Mouse (Mus musculus): ENCODE measurements at regions not wholly inside any gene's neighbourhood (a gene's known extent, or its start where the extent isn't known, plus 50 kb on each side); places are given as distances from the start of the nearest gene placed in this dataset.

GRCm38 (mm10) chr15:65646470-65646869 is 631.8 kb upstream of the Gm21961 start:
- in situ Hi-C loops (cut with MboI; ENCODE audit: low pct_unique_long_range_greater_than_20kb in 1 of 2, low sequenced_read_pairs in 2 of 2, unreplicated experiment in 1 of 2), result loop anchor here in 1 of 2 experiments (25.0 kb wide), 1 partner anchor 959 kb away; no protein-coding TSS in a partner anchor

- in situ Hi-C loops (cut with MboI; ENCODE audit: low pct_unique_long_range_greater_than_20kb in 1 of 2, low sequenced_read_pairs in 2 of 2, unreplicated experiment in 1 of 2), result loop anchor here in 1 of 2 experiments (25.0 kb wide), 1 partner anchor 952 kb away; no protein-coding TSS in a partner anchor
These were observed 624.8 kb upstream of the Gm21961 start for GRCm38 (mm10) chr15:65639484-65639883.

GRCm38 (mm10) chr15:65637520-65638184 is 622.9 kb upstream of the Gm21961 start:
- in situ Hi-C loops (cut with MboI; ENCODE audit: low pct_unique_long_range_greater_than_20kb in 1 of 2, low sequenced_read_pairs in 2 of 2, unreplicated experiment in 1 of 2), result loop anchor here in 1 of 2 experiments (25.0 kb wide), 1 partner anchor 950 kb away; no protein-coding TSS in a partner anchor

- in situ Hi-C loops (cut with MboI; ENCODE audit: low pct_unique_long_range_greater_than_20kb in 1 of 2, low sequenced_read_pairs in 2 of 2, unreplicated experiment in 1 of 2), result loop anchor here in 1 of 2 experiments (25.0 kb wide), 1 partner anchor 945 kb away; no protein-coding TSS in a partner anchor
These were observed 617.7 kb upstream of the Gm21961 start for GRCm38 (mm10) chr15:65632440-65632839.

GRCm38 (mm10) chr15:65630476-65630875 is 615.8 kb upstream of the Gm21961 start:
- in situ Hi-C loops (cut with MboI; ENCODE audit: low pct_unique_long_range_greater_than_20kb in 1 of 2, low sequenced_read_pairs in 2 of 2, unreplicated experiment in 1 of 2), result loop anchor here in 1 of 2 experiments (25.0 kb wide), 1 partner anchor 943 kb away; no protein-coding TSS in a partner anchor

GRCm38 (mm10) chr15:65592718-65593477 is 578.2 kb upstream of the Gm21961 start:
- in situ Hi-C loops (cut with MboI; ENCODE audit: low pct_unique_long_range_greater_than_20kb in 1 of 2, low sequenced_read_pairs in 2 of 2, unreplicated experiment in 1 of 2), result no loop called here

- in situ Hi-C loops (cut with MboI; ENCODE audit: low pct_unique_long_range_greater_than_20kb in 1 of 2, low sequenced_read_pairs in 2 of 2, unreplicated experiment in 1 of 2), result no loop called here
These were observed 570.9 kb upstream of the Gm21961 start for GRCm38 (mm10) chr15:65585566-65585965.

GRCm38 (mm10) chr15:65579353-65579752 is 564.6 kb upstream of the Gm21961 start:
- in situ Hi-C loops (cut with MboI; ENCODE audit: low pct_unique_long_range_greater_than_20kb in 1 of 2, low sequenced_read_pairs in 2 of 2, unreplicated experiment in 1 of 2), result no loop called here

- in situ Hi-C loops (cut with MboI; ENCODE audit: low pct_unique_long_range_greater_than_20kb in 1 of 2, low sequenced_read_pairs in 2 of 2, unreplicated experiment in 1 of 2), result no loop called here
These were observed 553.2 kb upstream of the Gm21961 start for GRCm38 (mm10) chr15:65567931-65568330.

- in situ Hi-C loops (cut with MboI; ENCODE audit: low pct_unique_long_range_greater_than_20kb in 1 of 2, low sequenced_read_pairs in 2 of 2, unreplicated experiment in 1 of 2), result no loop called here
These were observed 543.4 kb upstream of the Gm21961 start for GRCm38 (mm10) chr15:65557846-65558835.

GRCm38 (mm10) chr15:65549046-65549445 is 534.3 kb upstream of the Gm21961 start:
- in situ Hi-C loops (cut with MboI; ENCODE audit: low pct_unique_long_range_greater_than_20kb in 1 of 2, low sequenced_read_pairs in 2 of 2, unreplicated experiment in 1 of 2), result no loop called here

GRCm38 (mm10) chr15:65535606-65536005 is 520.9 kb upstream of the Gm21961 start:
- in situ Hi-C loops (cut with MboI; ENCODE audit: low pct_unique_long_range_greater_than_20kb in 1 of 2, low sequenced_read_pairs in 2 of 2, unreplicated experiment in 1 of 2), result no loop called here

GRCm38 (mm10) chr15:65532241-65532640 is 517.5 kb upstream of the Gm21961 start:
- in situ Hi-C loops (cut with MboI; ENCODE audit: low pct_unique_long_range_greater_than_20kb in 1 of 2, low sequenced_read_pairs in 2 of 2, unreplicated experiment in 1 of 2), result no loop called here

GRCm38 (mm10) chr15:65502656-65503055 is 488.0 kb upstream of the Gm21961 start:
- in situ Hi-C loops (cut with MboI; ENCODE audit: low pct_unique_long_range_greater_than_20kb in 1 of 2, low sequenced_read_pairs in 2 of 2, unreplicated experiment in 1 of 2), result no loop called here

- in situ Hi-C loops (cut with MboI; ENCODE audit: low pct_unique_long_range_greater_than_20kb in 1 of 2, low sequenced_read_pairs in 2 of 2, unreplicated experiment in 1 of 2), result no loop called here
These were observed 464.2 kb upstream of the Gm21961 start for GRCm38 (mm10) chr15:65478940-65479339.

- in situ Hi-C loops (cut with MboI; ENCODE audit: low pct_unique_long_range_greater_than_20kb in 1 of 2, low sequenced_read_pairs in 2 of 2, unreplicated experiment in 1 of 2), result no loop called here
These were observed 440.6 kb upstream of the Gm21961 start for GRCm38 (mm10) chr15:65455203-65455816.

- in situ Hi-C loops (cut with MboI; ENCODE audit: low pct_unique_long_range_greater_than_20kb in 1 of 2, low sequenced_read_pairs in 2 of 2, unreplicated experiment in 1 of 2), result no loop called here
These were observed 437.7 kb upstream of the Gm21961 start for GRCm38 (mm10) chr15:65452258-65453028.

All from mouse embryonic stem cell (cell line).